Mouse (Mus musculus) CH12.LX (cell line): ENCODE data around the gene Sufu.

Experiments used
- CTCF ChIP-seq, 2 experiments: IDR thresholded peaks in 1 of 2; conservative IDR thresholded peaks in 1 of 2; 2 replicates each; pipeline ENCODE4 v1.5.1; 2011 to 2012; ENCODE audit warnings: low read depth in 2 of 2, low read length in 2 of 2, improper control_type of control experiment in 1 of 2, inconsistent platforms in 1 of 2, mild to moderate bottlenecking in 1 of 2, moderate library complexity in 1 of 2
- GABPA ChIP-seq: IDR thresholded peaks from 2 replicates; pipeline ENCODE4 v1.6.1; 2012; ENCODE audit warnings: low read depth, low read length, improper control_type of control experiment, inconsistent platforms; ENCODE audit not compliant: insufficient replicate concordance
- HCFC1 ChIP-seq: IDR thresholded peaks from 2 replicates; pipeline ENCODE4 v1.6.1; 2012; ENCODE audit warnings: low read depth, mild to moderate bottlenecking, inconsistent platforms, low read length, improper control_type of control experiment
- IRF4 ChIP-seq: IDR thresholded peaks from 2 replicates; pipeline ENCODE4 v1.6.1; 2014; ENCODE audit warnings: low read depth, mild to moderate bottlenecking, inconsistent platforms, low read length, improper control_type of control experiment
- MAFK ChIP-seq: IDR thresholded peaks from 2 replicates; pipeline ENCODE4 v1.6.1; 2011; ENCODE audit warnings: low read length, improper control_type of control experiment; ENCODE audit not compliant: insufficient replicate concordance
- MAX ChIP-seq: IDR thresholded peaks from 2 replicates; pipeline ENCODE4 v1.6.1; 2011; ENCODE audit warnings: low read length, improper control_type of control experiment
- PAX5 ChIP-seq: IDR thresholded peaks from 2 replicates; pipeline ENCODE4 v1.6.1; 2012; ENCODE audit warnings: low read length, inconsistent platforms, mixed read lengths
- POLR2A ChIP-seq: IDR thresholded peaks from 2 replicates; pipeline ENCODE4 v1.6.1; 2011; ENCODE audit warnings: low read depth, mild to moderate bottlenecking, improper control_type of control experiment, low read length
- RCOR1 ChIP-seq: conservative IDR thresholded peaks from 2 replicates; pipeline ENCODE4 v1.6.1; 2012; ENCODE audit warnings: low read depth, mild to moderate bottlenecking, inconsistent platforms, low read length, improper control_type of control experiment
- SMC3 ChIP-seq: IDR thresholded peaks from 2 replicates; pipeline ENCODE4 v1.6.1; 2011; ENCODE audit warnings: low read depth, low read length, improper control_type of control experiment
- TBP ChIP-seq: conservative IDR thresholded peaks from 2 replicates; pipeline ENCODE4 v1.6.1; 2011; ENCODE audit warnings: low read depth, low read length, improper control_type of control experiment
- ZC3H11A ChIP-seq: IDR thresholded peaks from 2 replicates; pipeline ENCODE4 v1.6.1; 2012; ENCODE audit warnings: low read depth, mild to moderate bottlenecking, inconsistent platforms, low read length, improper control_type of control experiment
- ZMIZ1 ChIP-seq: IDR thresholded peaks from 2 replicates; pipeline ENCODE4 v1.6.1; 2012; ENCODE audit warnings: low read depth, mild to moderate bottlenecking, inconsistent platforms, low read length, improper control_type of control experiment
- ZNF384 ChIP-seq: IDR thresholded peaks from 2 replicates; pipeline ENCODE4 v1.6.1; 2012; ENCODE audit warnings: low read depth, low read length, improper control_type of control experiment, inconsistent platforms

DNA sequence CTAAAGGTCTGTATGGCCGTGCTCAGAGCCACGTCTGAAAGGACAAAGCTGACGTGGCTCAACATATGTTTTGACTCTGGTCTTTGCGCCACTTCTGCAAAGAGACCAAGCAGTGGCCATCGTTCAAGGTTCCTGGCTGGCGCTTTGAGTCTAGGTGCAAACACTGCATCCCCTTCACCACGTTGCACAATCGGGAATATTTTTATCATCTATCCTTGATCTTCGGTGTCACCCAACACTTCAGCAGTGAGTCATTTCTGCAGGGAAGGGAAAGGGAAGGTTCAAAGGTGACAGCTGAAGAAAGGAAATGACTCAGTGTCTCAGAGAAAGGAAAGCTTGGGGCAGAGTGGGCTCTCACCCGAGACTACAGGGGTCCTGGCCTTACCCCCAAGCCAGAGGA lies 62.6 kb downstream of the Sufu start:
- TF ChIP-seq HCFC1 (no peak), PAX5 (no peak), GABPA (no peak), POLR2A (no peak), ZNF384 (no peak), CTCF (conservative IDR thresholded peaks at IDR 0.05 in 1 of 2, IDR thresholded peaks at IDR 0.05 in 1 of 2; ENCODE audit: low read depth in 2 of 2, low read length in 2 of 2) (no peak), TBP (no peak), ZMIZ1 (no peak), IRF4 (no peak), MAX (no peak), RCOR1 (no peak), MAFK (no peak), ZC3H11A (no peak), SMC3 (no peak)
